Mouse (Mus musculus): Measurements from ENCODE around the gene Cwc22.

- TF ChIP-seq EP300 (IDR thresholded peaks at IDR 0.05; ENCODE audit: low read depth): no peak
- no peak for TF ChIP-seq CTCF (IDR thresholded peaks at IDR 0.05; ENCODE audit: low read depth)
These were observed 23.0 kb downstream of the Cwc22 start for GRCm38 (mm10) chr2:77923182-77923581.
